27 mouse cellular contexts compared by ENCODE assay signal in the genomic region with DNA sequence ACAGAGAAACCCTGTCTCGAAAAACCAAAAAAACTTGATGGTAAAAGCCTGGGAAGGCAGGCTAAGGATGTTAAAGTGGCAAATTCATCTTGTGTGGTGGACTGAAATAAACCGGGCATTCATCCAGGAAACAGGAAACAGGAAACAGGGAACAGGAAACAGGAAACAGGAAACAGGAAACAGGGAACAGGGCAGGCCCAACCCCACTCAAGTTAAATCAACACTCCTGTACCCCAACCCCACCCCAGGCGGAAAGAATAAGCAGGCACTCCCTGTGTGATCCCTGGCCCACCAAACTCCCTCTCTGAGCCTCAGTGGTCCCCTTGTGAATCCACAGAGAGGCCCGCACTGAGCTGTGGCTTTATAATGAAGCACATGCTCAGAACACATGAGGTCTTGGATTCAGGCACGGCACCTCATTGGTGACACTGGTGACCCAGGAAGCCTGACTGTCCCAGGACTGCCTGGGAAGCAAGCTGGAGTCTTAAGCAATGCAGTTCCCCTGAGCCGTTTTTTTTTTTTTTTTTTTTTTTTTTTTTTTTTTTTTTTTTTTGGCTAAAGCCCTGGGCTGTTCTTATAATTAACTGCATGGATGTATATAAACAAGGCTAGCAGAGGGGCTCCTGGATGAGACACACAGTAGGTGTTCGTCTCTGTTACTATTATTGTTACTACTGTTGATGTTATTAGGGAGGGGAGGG. TPM values are rescaled to one million over a fixed set of nuclear protein-coding genes. Genes with fewer than 3 reads are reported as not detected.
DNase-seq lines count a peak whose midpoint lies in the region; ATAC-seq and TF ChIP-seq lines count a peak whose summit lies in the region.
"Had no signal": no experiment of that assay in that cellular context is flagged by ENCODE, and none has a peak within 500 bp of the region (broad histone marks: within the 10 kb centered on the region; RNA-seq: fewer than 3 reads in every experiment).

No protein-coding gene starts in this region.

- in situ Hi-C loops in CH12.LX (cut with MboI; ENCODE audit: low pct_ligation_motif_present, low pct_unique_long_range_greater_than_20kb, low sequenced_read_pairs) = no loop called here

- WGBS in kidney, embryonic 16.5 days = 78% methylated on average over 7 of the region's 7 CpGs

- intact Hi-C loops in gastrocnemius, adult 2 months (cut with DNase I) = no loop called here

- dilution Hi-C loops in CH12.LX (cut with MboI; ENCODE audit: extremely low pct_ligation_motif_present, extremely low pct_unique_long_range_greater_than_20kb, low sequenced_read_pairs) = no loop called here

- peak overlapping the region; percentile 28; the same call in 1 of the 2 replicates for H3K27ac ChIP-seq in gastrocnemius, adult 2 months
- H3K27ac ChIP-seq in kidney, embryonic 16.5 days (ENCODE audit: low read length) = 0 out of 2 replicates have a peak overlapping the region, but pooled peaks have one; percentile 46
- H3K27ac ChIP-seq in CH12.LX (ENCODE audit: insufficient read depth, low read depth) = peak overlapping the region; percentile 92
- H3K27ac ChIP-seq: embryonic facial prominence, embryonic 13.5 days; hindbrain, embryonic 15.5 days; limb, embryonic 10.5 days; limb, embryonic 15.5 days; liver, embryonic 14.5 days had no signal

- H3K4me2 ChIP-seq in kidney, embryonic 16.5 days (replicated peaks; ENCODE audit: low read depth, low read length) = no peak overlapping the region
- peak overlapping the region; percentile 41; the same call in 1 of the 2 replicates for H3K4me2 ChIP-seq in CH12.LX (ENCODE audit: insufficient read depth, low read depth, poor library complexity, severe bottlenecking)
- H3K4me2 ChIP-seq: embryonic facial prominence, embryonic 13.5 days; hindbrain, embryonic 15.5 days; limb, embryonic 15.5 days; lung, embryonic 14.5 days; neural tube, embryonic 12.5 days had no signal

- H3K4me1 ChIP-seq in kidney, embryonic 16.5 days (ENCODE audit: insufficient read depth, low read length) = peaks cover 13% of the 10 kb centered on the region
- H3K4me1 ChIP-seq in CH12.LX (ENCODE audit: control insufficient read depth in 1 of 2, insufficient read depth in 2 of 2) = peaks cover 44 to 89% of the 10 kb centered on the region in 2 experiments

- H3K4me3 ChIP-seq in gastrocnemius, adult 2 months = no peak overlapping the region
- H3K4me3 ChIP-seq in kidney, embryonic 16.5 days (ENCODE audit: low read length) = no peak overlapping the region
- H3K4me3 ChIP-seq in CH12.LX (replicated peaks in 1 of 3; ENCODE audit: low read depth in 2 of 3, low read length in 2 of 3, poor library complexity in 1 of 3) = peak overlapping the region in 1 of 3 experiments; percentile 20
- H3K4me3 ChIP-seq: embryonic facial prominence, embryonic 13.5 days; hindbrain, embryonic 15.5 days; limb, embryonic 10.5 days; limb, embryonic 15.5 days; myocyte; neural tube, embryonic 12.5 days had no signal

- peaks cover 51% of the 10 kb centered on the region for H3K79me2 ChIP-seq in CH12.LX (replicated peaks; ENCODE audit: control insufficient read depth, extremely low read depth, insufficient read depth, poor library complexity, severe bottlenecking)

- no peaks in the 10 kb centered on the region for H3K27me3 ChIP-seq in kidney, embryonic 16.5 days (ENCODE audit: insufficient read depth, low read length)
- H3K27me3 ChIP-seq in CH12.LX (replicated peaks) = no peaks in the 10 kb centered on the region
- H3K27me3 ChIP-seq: embryonic facial prominence, embryonic 13.5 days; hindbrain, embryonic 15.5 days; limb, embryonic 15.5 days; neural tube, embryonic 12.5 days had no signal

- H3K9ac ChIP-seq in kidney, embryonic 16.5 days (replicated peaks; ENCODE audit: low read length) = no peak overlapping the region
- peak overlapping the region; percentile 69; the same call in 1 of the 2 replicates for H3K9ac ChIP-seq in CH12.LX (ENCODE audit: insufficient read depth, low read depth)
- H3K9ac ChIP-seq: embryonic facial prominence, embryonic 13.5 days; hindbrain, embryonic 15.5 days; limb, embryonic 15.5 days; liver, embryonic 14.5 days; lung, embryonic 14.5 days; neural tube, embryonic 12.5 days had no signal

- TF ChIP-seq CTCF in gastrocnemius, adult 2 months (IDR thresholded peaks at IDR 0.05) = no peak
- no peak for TF ChIP-seq CTCF in CH12.LX (conservative IDR thresholded peaks at IDR 0.05 in 1 of 2, IDR thresholded peaks at IDR 0.05 in 1 of 2; ENCODE audit: low read depth in 2 of 2, low read length in 2 of 2)

- TF ChIP-seq EP300 in CH12.LX (IDR thresholded peaks at IDR 0.05; ENCODE audit: low read length) = no peak

- peak; percentile 9 for DNase-seq in gastrocnemius, adult 2 months
- no peak for DNase-seq in gastrocnemius, postnatal 10 days
- DNase-seq in kidney, postnatal 14 days = no peak
- DNase-seq in CH12.LX (ENCODE audit: extremely low read depth) (no peak), adipocyte (ENCODE audit: low spot score) (peak; percentile 53)
- no peak for DNase-seq in urinary bladder, postnatal 4 days (ENCODE audit: low spot score in 2 of 2)
- DNase-seq: cerebellum, adult 11-12 months; cerebellum, adult 9-11 months; gastrocnemius, postnatal 14 days; heart, postnatal 14 days; kidney, postnatal 10 days; layer of hippocampus, adult 9-11 months; lung, embryonic 14.5 days; lung, postnatal 14 days; thymus, postnatal 14 days had no signal

- no peaks in the 10 kb centered on the region for H3K9me3 ChIP-seq in kidney, embryonic 16.5 days (ENCODE audit: low read length)
- no peaks in the 10 kb centered on the region for H3K9me3 ChIP-seq in CH12.LX (replicated peaks; ENCODE audit: low read length)
- H3K9me3 ChIP-seq: embryonic facial prominence, embryonic 13.5 days; hindbrain, embryonic 15.5 days; limb, embryonic 10.5 days; limb, embryonic 15.5 days; neural tube, embryonic 12.5 days had no signal

- TF ChIP-seq POLR2A in CH12.LX (IDR thresholded peaks at IDR 0.05; ENCODE audit: low read depth, low read length) = no peak

- no peak for TF ChIP-seq RAD21 in CH12.LX (IDR thresholded peaks at IDR 0.05; ENCODE audit: low read depth, low read length)

- ATAC-seq in kidney, embryonic 16.5 days (ENCODE audit: low FRiP score, low TSS enrichment) = no peak
- ATAC-seq: activated CD4-positive, CD25-positive, alpha-beta regulatory T cell, adult 4 months; forebrain, embryonic 16.5 days had no signal

- H3K36me3 ChIP-seq in kidney, embryonic 16.5 days (ENCODE audit: insufficient read depth, low read length) = no peaks in the 10 kb centered on the region
- H3K36me3 ChIP-seq in CH12.LX (replicated peaks in 1 of 2; ENCODE audit: control insufficient read depth in 1 of 2, insufficient read depth in 1 of 2, low read length in 1 of 2) = peaks cover 14 to 54% of the 10 kb centered on the region in 2 experiments
- H3K36me3 ChIP-seq: embryonic facial prominence, embryonic 13.5 days; hindbrain, embryonic 15.5 days; limb, embryonic 10.5 days; limb, embryonic 15.5 days; neural tube, embryonic 12.5 days had no signal

TF ChIP-seq in CH12.LX, 34 proteins besides CTCF, POLR2A, EP300 and RAD21:
- peak; percentile 47; the same call in 1 of the 2 replicates for TF ChIP-seq MYC (IDR thresholded peaks at IDR 0.05; ENCODE audit: low read depth, low read length)
- peak; percentile 44; the same call in 1 of the 2 replicates for TF ChIP-seq MAX (IDR thresholded peaks at IDR 0.05; ENCODE audit: low read length)
- TF ChIP-seq HCFC1 (IDR thresholded peaks at IDR 0.05; ENCODE audit: low read depth, low read length) = peak; percentile 72
- TF ChIP-seq USF2 (conservative IDR thresholded peaks at IDR 0.05; ENCODE audit: low read depth, low read length) = no peak
- TF ChIP-seq JUND (conservative IDR thresholded peaks at IDR 0.05; ENCODE audit: low read depth, low read length) = no peak
- TF ChIP-seq ZNF384 (IDR thresholded peaks at IDR 0.05; ENCODE audit: low read depth, low read length) = peak; percentile 90
- peak; percentile 29; the same call in 1 of the 2 replicates for TF ChIP-seq ZKSCAN1 (IDR thresholded peaks at IDR 0.05; ENCODE audit: borderline replicate concordance, low read depth, low read length)
- peak; percentile 89 for TF ChIP-seq ELF1 (IDR thresholded peaks at IDR 0.05; ENCODE audit: low read depth, low read length)
- 0 out of 2 replicates have a peak, but pooled peaks have one; percentile 9 for TF ChIP-seq SIN3A (IDR thresholded peaks at IDR 0.05; ENCODE audit: low read length)
- TF ChIP-seq KAT2A (IDR thresholded peaks at IDR 0.05; ENCODE audit: insufficient replicate concordance, low read length) = 0 out of 2 replicates have a peak, but pooled peaks have one; percentile 2

RNA-seq across cellular contexts. Expression of a gene that starts 8.4 kb away (rescaled TPM):
- 10 to 100 TPM; 10.3 to 42.2 TPM for total RNA-seq in gastrocnemius, adult 2 months (2021)
- 10 to 100 TPM in 1 of 2 experiments, 1 to 10 TPM in 1; 2.7 to 20.8 TPM for total RNA-seq in gastrocnemius, postnatal 10 days (2021)
- polyA plus RNA-seq in kidney, embryonic 16.5 days (2015; fragmentation: Nextera tagmentation; extraction: Ambion mirVana) = 19.2 and 19.3 TPM in 2 replicates
- total RNA-seq in CH12.LX (2012; rRNA removed) (115 and 130 TPM in 2 replicates), CH12.LX (2014; rRNA removed) (62.9 and 65.7 TPM in 2 replicates)
- polyA plus RNA-seq in CH12.LX (2012; ENCODE audit: insufficient read length, low read depth) = 152 and 164 TPM in 2 replicates
- total RNA-seq: common myeloid progenitor, adult 5-6 weeks; granulocyte monocyte progenitor cell, adult 5-6 weeks had no signal

Comparison
In these comparisons a context has a peak if more than half of its experiments do, and no peak if none do; other contexts are left out.
1. DNase-seq: peak in gastrocnemius, adult 2 months (single experiment) and adipocyte (single experiment); none in gastrocnemius, postnatal 10 days (single experiment), kidney, postnatal 14 days (single experiment), CH12.LX (single experiment) and urinary bladder, postnatal 4 days (0 of 2).
2. H3K27ac ChIP-seq: peak in every context shown above with its lines; median percentile 92 in CH12.LX; 46 in kidney, embryonic 16.5 days; 28 in gastrocnemius, adult 2 months.